Mouse (Mus musculus) heart, postnatal 0 days (tissue): ENCODE data around the gene Apof.
"Not testable (repeated sequence)": the region's sequence is repeated elsewhere in the genome, so short reads cannot be mapped to it uniquely, and the experiment has no call there.

Source experiments
- CTCF ChIP-seq: IDR thresholded peaks from 2 replicates; pipeline ENCODE4 v1.5.1; 2016; ENCODE audit warnings: antibody characterized with exemption, control low read depth, low read depth
- EP300 ChIP-seq: IDR thresholded peaks from 2 replicates; pipeline ENCODE4 v1.6.1; 2016; ENCODE audit warnings: antibody characterized with exemption, low read depth

DNA sequence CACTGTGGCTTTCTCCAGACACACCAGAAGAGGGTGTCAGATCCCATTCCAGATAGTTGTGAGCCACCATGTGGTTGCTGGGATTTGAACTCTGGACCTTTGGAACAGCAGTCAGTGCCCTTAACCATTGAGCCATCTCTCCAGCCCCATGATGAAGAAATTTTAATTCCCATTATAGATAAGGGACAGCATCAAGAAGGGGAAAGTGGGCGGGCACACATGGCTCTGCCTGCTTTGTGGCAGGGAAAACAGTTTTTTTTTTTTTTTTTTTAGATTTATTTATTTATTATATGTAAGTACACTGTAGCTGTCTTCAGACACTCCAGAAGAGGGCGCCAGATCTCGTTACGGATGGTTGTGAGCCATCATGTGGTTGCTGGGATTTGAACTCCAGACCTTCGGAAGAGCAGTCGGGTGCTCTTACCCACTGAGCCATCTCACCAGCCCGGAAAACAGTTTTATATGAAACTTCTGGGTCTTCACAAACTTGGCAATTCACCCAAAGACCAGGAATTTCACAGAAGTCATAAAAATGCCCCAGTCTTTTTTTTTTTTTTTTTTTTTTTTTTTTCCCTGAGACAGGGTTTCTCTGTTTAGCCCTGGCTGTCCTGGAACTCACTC, 4.5 kb downstream of the Apof start:
- not testable (repeated sequence) for TF ChIP-seq CTCF, EP300
